Mouse (Mus musculus) midbrain, postnatal 0 days (tissue): ENCODE results near the gene Plscr4. TPM values are rescaled to one million over a fixed set of nuclear protein-coding genes. Genes with fewer than 3 reads are reported as not detected.

Source experiments
- ATAC-seq: fragments of 200-750 bp; cut with Nextera tagmentation; 2 replicates; pipeline ENCODE4 v1.8.0; 2017; ENCODE audit warnings: moderate number of reproducible peaks, mild to moderate bottlenecking, moderate TSS enrichment, moderate library complexity; ENCODE audit not compliant: low FRiP score
- DNase-seq: peaks from one replicate; pipeline ENCODE4 v3.0.0-alpha.2; 2015; ENCODE audit warnings: low spot score
- H3K27ac ChIP-seq: fragments of 300-500 bp; sonication (generic); 2 replicates; pipeline ENCODE4 v1.5.1; 2014; ENCODE audit warnings: low read depth, mild to moderate bottlenecking, low read length, mixed read lengths
- H3K27me3 ChIP-seq: fragments of 300-500 bp; sonication (generic); 2 replicates; pipeline ENCODE4 v1.6.1; 2014; ENCODE audit warnings: low read length, control low read depth, mixed read lengths; ENCODE audit not compliant: insufficient read depth
- H3K36me3 ChIP-seq: fragments of 300-500 bp; sonication (generic); 2 replicates; pipeline ENCODE4 v1.6.1; 2014; ENCODE audit warnings: low read length, control low read depth, mixed read lengths; ENCODE audit not compliant: insufficient read depth
- H3K4me1 ChIP-seq: fragments of 300-500 bp; sonication (generic); 2 replicates; pipeline ENCODE4 v1.6.1; 2014; ENCODE audit warnings: mild to moderate bottlenecking, control low read depth, antibody characterized with exemption, low read length, mixed read lengths; ENCODE audit not compliant: insufficient read depth
- H3K4me2 ChIP-seq: fragments of 300-500 bp; sonication (generic); 2 replicates; pipeline ENCODE4 v1.6.1; 2014; ENCODE audit warnings: low read depth, mild to moderate bottlenecking, low read length, mixed read lengths; ENCODE audit not compliant: poor library complexity, severe bottlenecking
- H3K4me3 ChIP-seq: fragments of 300-500 bp; sonication (generic); 2 replicates; pipeline ENCODE4 v1.5.1; 2014; ENCODE audit warnings: low read depth, mild to moderate bottlenecking, low read length, moderate library complexity
- H3K9ac ChIP-seq: fragments of 300-500 bp; sonication (generic); replicated peaks from 2 replicates; pipeline ENCODE4 v1.6.1; 2014; ENCODE audit warnings: mild to moderate bottlenecking, low read length, moderate library complexity, mixed read lengths; ENCODE audit not compliant: poor library complexity, severe bottlenecking
- H3K9me3 ChIP-seq: fragments of 300-500 bp; sonication (generic); 2 replicates; pipeline ENCODE4 v1.6.1; 2016; ENCODE audit warnings: low read length, control low read depth
- CTCF ChIP-seq: IDR thresholded peaks from 2 replicates; pipeline ENCODE4 v1.5.1; 2016; ENCODE audit warnings: antibody characterized with exemption, mild to moderate bottlenecking
- WGBS: fragments of 180-500 bp; shearing (Covaris S2); extraction: QIAGEN DNeasy Blood & Tissue Kit; methylation state at CpG from one replicate; pipeline ENCODE4 v1.1.7; 2014; 5-methylcytosine and 5-hydroxymethylcytosine counted together
- polyA plus RNA-seq: library from polyadenylated mRNA; unstranded; fragments of >200 nt; fragmentation: Nextera tagmentation; extraction: Ambion mirVana; gene quantifications from 2 replicates; pipeline ENCODE4 v1.2.1, GENCODE M21; 2015
- total RNA-seq: library from RNA; depleted of rRNA; stranded (reverse); fragments of >200 nt; gene quantifications from 2 replicates; pipeline ENCODE4 v1.2.3, GENCODE M21; 2014

Plscr4 gene
- total and polyA plus RNA-seq, 2 experiments from 2014 or later = 2.1 to 3.0 TPM

GRCm38 (mm10) chr9:92473178-92473577, 16.0 kb downstream of the Plscr4 start:
- DNase-seq = no peak
- 86% methylated on average over 2 of the region's 2 CpGs for WGBS
- Histone ChIP-seq H3K4me2 (no peak overlapping the region), H3K27ac (no peak overlapping the region), H3K27me3 (no peaks in the 10 kb centered on the region), H3K4me1 (no peaks in the 10 kb centered on the region), H3K9ac (no peak overlapping the region), H3K4me3 (no peak overlapping the region), H3K36me3 (no peaks in the 10 kb centered on the region), H3K9me3 (no peaks in the 10 kb centered on the region)
- TF ChIP-seq CTCF = no peak
- ATAC-seq = no peak

DNA sequence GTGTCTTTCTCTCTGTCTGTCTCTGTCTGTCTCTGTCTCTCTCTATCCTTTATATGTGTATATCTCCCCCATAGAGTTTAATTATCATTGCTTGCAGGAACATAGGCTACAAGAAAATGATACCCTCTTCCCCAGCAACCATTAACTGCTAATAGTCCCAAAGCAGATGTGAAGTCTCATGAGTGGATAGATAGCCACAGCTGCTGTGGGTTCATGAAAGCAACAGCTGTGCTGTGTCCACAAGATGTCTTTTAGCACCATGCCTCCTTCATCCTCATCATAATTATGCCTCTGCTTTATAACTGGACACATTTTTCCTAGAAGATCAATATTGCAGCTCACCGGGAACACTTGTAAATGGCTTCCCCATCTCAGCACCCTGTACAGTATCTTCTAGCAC, 17.1 kb downstream of the Plscr4 start:
- Histone ChIP-seq H3K27me3 (no peaks in the 10 kb centered on the region), H3K4me2 (no peak overlapping the region), H3K9me3 (no peaks in the 10 kb centered on the region), H3K4me3 (no peak overlapping the region), H3K9ac (no peak overlapping the region), H3K4me1 (no peaks in the 10 kb centered on the region), H3K27ac (no peak overlapping the region), H3K36me3 (no peaks in the 10 kb centered on the region)
- no peak for ATAC-seq
- WGBS = 97% methylated on average over 1 of the region's 1 CpGs
- TF ChIP-seq CTCF = no peak
- DNase-seq = no peak

DNA sequence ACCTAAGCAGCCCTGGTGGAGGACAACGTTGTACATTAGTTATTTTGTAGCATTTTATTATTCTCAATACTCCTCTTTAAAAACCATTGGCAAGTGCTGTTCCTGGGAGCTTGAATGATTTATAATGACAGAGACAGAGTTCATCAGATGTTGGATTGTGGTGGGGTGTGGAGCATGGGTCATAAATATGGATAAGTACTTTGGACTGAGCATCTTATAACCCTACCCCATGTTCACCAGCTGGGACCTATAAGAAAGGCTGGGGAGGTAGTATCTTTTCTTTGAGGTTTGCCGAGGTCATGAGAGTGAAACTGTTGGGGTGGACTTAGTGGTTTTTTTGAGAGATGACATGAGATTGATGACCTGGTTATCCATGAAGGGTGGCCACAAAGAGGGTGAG, 24.5 kb downstream of the Plscr4 start:
- H3K4me1 ChIP-seq = no peaks in the 10 kb centered on the region

DNA sequence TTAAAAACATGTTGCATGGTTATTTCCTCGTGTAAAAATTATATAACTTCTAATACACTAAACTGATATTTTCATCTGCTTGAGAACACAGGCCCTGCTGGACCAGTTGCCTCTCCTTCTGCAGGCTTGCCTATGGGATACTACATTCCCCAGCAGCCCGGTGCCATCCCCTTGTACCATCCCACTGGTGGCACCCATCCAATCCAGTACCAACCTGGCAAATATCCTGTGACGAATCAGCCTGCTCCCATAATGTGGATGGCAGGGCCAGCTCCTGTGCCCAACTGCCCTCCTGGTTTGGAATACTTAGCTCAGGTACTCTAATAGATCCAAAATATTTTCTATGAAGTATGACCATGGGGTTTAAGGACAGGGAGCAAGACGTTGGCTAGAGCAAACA, 25.4 kb downstream of the Plscr4 start:
- no peaks in the 10 kb centered on the region for H3K9me3 ChIP-seq
- H3K4me2 ChIP-seq = no peak overlapping the region
- H3K27me3 ChIP-seq = no peaks in the 10 kb centered on the region
- WGBS = 92% methylated on average over 4 of the region's 4 CpGs
- TF ChIP-seq CTCF = no peak
- H3K36me3 ChIP-seq = no peaks in the 10 kb centered on the region
- H3K9ac ChIP-seq = no peak overlapping the region
- no peak for DNase-seq
- H3K4me3 ChIP-seq = no peak overlapping the region
- no peak for ATAC-seq
- H3K4me1 ChIP-seq = no peaks in the 10 kb centered on the region
- no peak overlapping the region for H3K27ac ChIP-seq

More for the DNA sequence above, 24.5 kb downstream of the Plscr4 start:
- Histone ChIP-seq H3K4me2 (no peak overlapping the region), H3K27me3 (no peaks in the 10 kb centered on the region), H3K9ac (no peak overlapping the region), H3K36me3 (no peaks in the 10 kb centered on the region), H3K9me3 (no peaks in the 10 kb centered on the region), H3K27ac (no peak overlapping the region), H3K4me3 (no peak overlapping the region)
- no peak for TF ChIP-seq CTCF
- DNase-seq = no peak
- ATAC-seq = no peak
- 80% methylated on average over 2 of the region's 2 CpGs for WGBS

DNA sequence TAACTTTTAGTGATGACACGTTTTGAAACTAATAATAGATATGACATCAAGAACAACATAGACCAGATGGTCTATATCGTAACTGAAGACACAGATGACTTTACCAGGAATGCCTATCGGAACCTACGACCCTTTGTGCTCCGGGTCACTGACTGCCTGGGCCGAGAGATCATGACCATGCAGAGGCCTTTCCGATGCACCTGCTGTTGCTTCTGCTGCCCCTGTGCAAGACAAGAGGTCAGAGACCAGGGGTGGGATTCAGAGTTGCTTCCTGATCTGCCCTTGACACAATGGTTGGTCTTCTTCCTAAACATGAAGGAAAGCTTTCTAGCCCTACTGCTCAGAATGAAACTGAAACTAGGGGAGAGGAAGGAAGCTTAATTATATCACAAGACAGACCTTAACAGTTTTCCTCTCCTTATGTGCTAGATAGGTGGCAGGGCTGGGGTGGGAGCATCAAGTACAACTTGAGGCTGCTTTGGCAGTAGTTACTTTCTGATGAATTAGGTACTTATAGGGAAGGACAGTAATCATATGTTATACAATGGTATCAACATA, 27.6 kb downstream of the Plscr4 start:
- Histone ChIP-seq H3K9me3 (no peaks in the 10 kb centered on the region), H3K36me3 (no peaks in the 10 kb centered on the region), H3K4me1 (no peaks in the 10 kb centered on the region), H3K27ac (no peak overlapping the region), H3K4me2 (no peak overlapping the region), H3K27me3 (no peaks in the 10 kb centered on the region), H3K4me3 (no peak overlapping the region), H3K9ac (no peak overlapping the region)
- ATAC-seq (no peak), DNase-seq (no peak)
- TF ChIP-seq CTCF = no peak
- WGBS = 87% methylated on average over 7 of the region's 7 CpGs

- no peak for DNase-seq
- no peaks in the 10 kb centered on the region for H3K27me3 ChIP-seq
- H3K4me3 ChIP-seq = no peak overlapping the region
- no peak overlapping the region for H3K9ac ChIP-seq
- TF ChIP-seq CTCF = no peak
- H3K9me3 ChIP-seq = no peaks in the 10 kb centered on the region
- H3K4me2 ChIP-seq = no peak overlapping the region
- H3K27ac ChIP-seq = no peak overlapping the region
- H3K36me3 ChIP-seq = no peaks in the 10 kb centered on the region
- no peaks in the 10 kb centered on the region for H3K4me1 ChIP-seq
- WGBS = 81% methylated on average over 7 of the region's 7 CpGs
- no peak for ATAC-seq
Observed at GRCm38 (mm10) chr9:92489857-92490256, 32.7 kb downstream of the Plscr4 start.
